Mouse (Mus musculus): ENCODE results near the gene Mgat1. TPM values are rescaled to one million over a fixed set of nuclear protein-coding genes. Genes with fewer than 3 reads are reported as not detected.

The Mgat1 gene
- polyA plus RNA-seq (2014; fragmentation: Illumina TruSeq; extraction: RNeasy Lipid Tissue Mini Kit (QIAGEN cat#74804); ENCODE audit: low read depth, low replicate concordance) = 49.3 TPM

DNA sequence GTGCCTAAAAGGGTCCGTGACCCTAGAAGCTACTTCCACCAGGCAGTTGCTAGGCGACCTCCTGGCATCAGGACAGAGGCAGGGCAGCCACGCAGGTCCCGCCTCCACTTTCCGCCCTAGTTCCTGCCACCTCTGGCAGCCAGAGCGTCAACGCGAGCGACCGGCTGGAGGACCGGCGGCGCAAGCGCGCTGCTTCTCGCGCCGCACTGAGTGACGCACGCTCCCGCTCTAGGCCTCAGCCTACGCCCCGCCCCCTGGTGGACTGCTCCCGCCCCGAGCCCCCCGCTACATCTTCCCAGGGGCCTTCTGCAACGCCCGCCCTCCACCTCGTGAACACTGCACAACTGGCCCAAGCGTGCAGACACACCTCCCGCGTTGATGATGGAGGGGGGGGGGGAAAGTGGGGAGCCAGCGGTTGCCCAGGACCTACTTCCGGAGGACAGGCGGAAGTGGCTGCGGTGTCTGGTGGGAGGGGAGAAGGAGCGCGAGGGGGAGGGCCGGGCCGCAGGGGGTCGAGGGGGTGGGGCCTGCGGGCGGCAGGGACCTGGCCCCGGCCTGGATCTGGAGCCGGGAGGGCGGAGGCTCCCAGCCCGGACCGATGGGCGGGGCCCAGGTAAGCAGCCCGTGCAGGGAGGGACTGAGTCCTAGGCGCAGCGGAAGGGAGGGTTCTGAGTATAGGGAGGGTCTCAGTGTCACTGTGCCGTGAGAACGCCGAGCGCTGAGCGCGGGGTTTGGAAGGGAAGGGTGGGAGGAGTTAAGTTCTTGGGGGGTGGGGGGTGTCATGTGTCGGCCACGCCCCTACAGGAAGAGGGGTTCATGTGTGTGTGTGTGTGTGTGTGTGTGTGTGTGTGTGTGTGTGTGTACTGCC is at the start of gene Mgat1:
TSS of gene Mgat1 (plus strand) at position 465 of the 868 bp plus-strand sequence.

DNA sequence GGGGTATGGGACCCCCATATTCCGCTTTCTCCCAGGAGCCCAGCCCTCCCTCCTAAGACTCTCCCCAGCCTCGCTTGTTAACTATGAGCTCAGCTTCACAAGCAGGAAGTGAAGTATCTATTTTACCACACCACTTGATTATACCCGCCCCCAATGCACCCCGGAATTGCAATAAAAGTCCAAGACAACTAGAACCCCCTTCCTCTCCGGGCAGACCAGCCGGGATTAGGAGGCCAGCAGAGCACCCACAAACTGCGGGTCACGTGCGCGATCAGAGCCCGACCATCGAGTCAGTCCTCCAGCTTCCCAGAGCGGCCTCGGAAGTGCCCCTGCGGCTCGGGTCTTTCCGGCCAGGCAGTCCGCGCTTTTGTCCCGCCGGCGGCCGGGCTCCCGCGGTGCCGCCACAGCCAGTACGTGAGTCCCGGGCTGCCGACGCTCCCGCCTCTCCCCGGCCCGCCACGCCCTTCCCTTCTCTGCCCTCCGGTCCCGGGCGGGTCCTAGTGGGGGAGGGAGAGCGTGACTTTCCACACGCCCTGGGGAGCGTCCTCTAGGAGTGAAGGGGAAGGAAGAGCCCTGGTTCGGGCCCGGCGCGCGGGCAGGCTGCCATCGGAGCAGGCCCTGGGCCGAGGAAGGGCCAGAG is 40.7 kb upstream of the Mgat1 start, which contains the start of gene Zfp62:
TSS of gene Zfp62 (plus strand) at position 164 of the 640 bp plus-strand sequence.

DNA sequence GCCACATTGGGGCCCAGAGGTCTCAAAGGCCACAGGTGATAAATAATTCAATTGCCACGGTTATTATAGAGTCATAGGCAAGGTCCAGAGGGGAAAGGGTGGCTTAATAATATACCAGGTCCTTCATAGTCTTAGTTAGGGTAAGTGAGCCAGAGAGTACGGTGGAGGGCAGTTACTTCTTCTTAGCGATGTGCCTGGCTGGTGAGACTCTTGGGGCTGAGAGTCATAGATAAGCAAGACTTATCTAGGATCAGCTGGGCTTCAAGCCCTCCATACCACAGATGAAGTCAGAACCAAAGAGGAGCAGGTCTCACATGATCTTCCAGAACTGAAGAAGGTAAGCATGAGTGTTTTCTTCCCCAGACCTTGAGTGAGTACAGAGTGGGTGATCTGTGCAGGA is 34.2 kb downstream of the Mgat1 start, which contains the start of gene Olfr1393:
TSS of gene Olfr1393 (plus strand) at position 83 of the 400 bp plus-strand sequence.

DNA sequence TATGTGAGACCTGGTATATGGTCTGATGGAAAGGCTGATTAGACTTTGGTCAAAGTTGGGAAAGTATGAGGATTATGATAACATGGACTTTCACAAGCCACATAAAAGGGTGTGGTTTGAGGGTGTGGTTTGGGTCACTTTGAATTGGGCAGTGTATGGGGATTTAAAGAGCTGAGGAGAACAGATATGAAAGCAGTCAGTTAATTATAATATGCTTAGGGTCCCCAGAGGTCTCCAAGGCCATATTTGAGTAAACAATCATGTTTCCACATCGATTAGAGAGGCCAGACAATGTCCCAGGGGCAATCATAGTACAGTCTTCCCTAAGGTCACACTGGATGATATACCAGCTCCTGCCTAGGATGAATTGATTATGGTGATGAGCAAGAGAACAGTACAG is 41.0 kb downstream of the Mgat1 start, which contains the start of gene Olfr1392:
TSS of gene Olfr1392 (plus strand) at position 301 of the 400 bp plus-strand sequence.

DNA sequence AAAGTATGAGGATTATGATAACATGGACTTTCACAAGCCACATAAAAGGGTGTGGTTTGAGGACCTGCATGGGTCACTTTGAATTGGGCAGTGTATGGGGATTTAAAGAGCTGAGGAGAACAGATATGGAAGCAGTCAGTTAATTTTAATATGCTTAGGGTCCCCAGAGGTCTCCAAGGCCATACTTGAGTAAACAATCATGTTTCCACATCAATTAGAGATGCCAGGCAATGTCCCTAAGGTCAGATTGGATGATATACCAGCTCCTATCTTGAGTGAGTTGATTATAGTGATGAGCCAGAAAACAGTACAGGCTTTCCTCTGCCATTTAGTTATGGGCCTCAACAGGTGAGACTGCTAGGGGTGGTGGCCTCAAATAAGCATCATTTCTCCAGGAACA is 60.5 kb downstream of the Mgat1 start, which contains the start of gene Olfr10:
TSS of gene Olfr10 (plus strand) at position 301 of the 400 bp plus-strand sequence.

Other genes with a start within 250 kb of the Mgat1 start
- gene 9930111J21Rik2, start 192.9 kb upstream of the Mgat1 start, polyA plus RNA-seq (2014; fragmentation: Illumina TruSeq; extraction: RNeasy Lipid Tissue Mini Kit (QIAGEN cat#74804); ENCODE audit: low read depth, low replicate concordance) = 6.3 TPM
- 10.2 TPM for gene Tgtp2, start 180.0 kb upstream of the Mgat1 start, polyA plus RNA-seq (2014; fragmentation: Illumina TruSeq; extraction: RNeasy Lipid Tissue Mini Kit (QIAGEN cat#74804); ENCODE audit: low read depth, low replicate concordance)
- gene Ifi47, start 167.6 kb upstream of the Mgat1 start, polyA plus RNA-seq (2014; fragmentation: Illumina TruSeq; extraction: RNeasy Lipid Tissue Mini Kit (QIAGEN cat#74804); ENCODE audit: low read depth, low replicate concordance) = 3.8 TPM
- gene Olfr1396, start 129.3 kb upstream of the Mgat1 start, polyA plus RNA-seq (2014; fragmentation: Illumina TruSeq; extraction: RNeasy Lipid Tissue Mini Kit (QIAGEN cat#74804); ENCODE audit: low read depth, low replicate concordance) = 5.0 TPM
- not detected for gene Olfr1395, start 101.9 kb upstream of the Mgat1 start, polyA plus RNA-seq (2014; fragmentation: Illumina TruSeq; extraction: RNeasy Lipid Tissue Mini Kit (QIAGEN cat#74804); ENCODE audit: low read depth, low replicate concordance)
- not detected for gene Olfr1394, start 89.8 kb upstream of the Mgat1 start, polyA plus RNA-seq (2014; fragmentation: Illumina TruSeq; extraction: RNeasy Lipid Tissue Mini Kit (QIAGEN cat#74804); ENCODE audit: low read depth, low replicate concordance)
- gene Btnl9, start 57.0 kb upstream of the Mgat1 start, polyA plus RNA-seq (2014; fragmentation: Illumina TruSeq; extraction: RNeasy Lipid Tissue Mini Kit (QIAGEN cat#74804); ENCODE audit: low read depth, low replicate concordance) = 34.1 TPM
- gene Zfp62, start 40.9 kb upstream of the Mgat1 start, polyA plus RNA-seq (2014; fragmentation: Illumina TruSeq; extraction: RNeasy Lipid Tissue Mini Kit (QIAGEN cat#74804); ENCODE audit: low read depth, low replicate concordance) = 28.4 TPM
- gene Olfr1393, start 34.1 kb downstream of the Mgat1 start, polyA plus RNA-seq (2014; fragmentation: Illumina TruSeq; extraction: RNeasy Lipid Tissue Mini Kit (QIAGEN cat#74804); ENCODE audit: low read depth, low replicate concordance) = 1.9 TPM
- gene Olfr1392, start 41.1 kb downstream of the Mgat1 start, polyA plus RNA-seq (2014; fragmentation: Illumina TruSeq; extraction: RNeasy Lipid Tissue Mini Kit (QIAGEN cat#74804); ENCODE audit: low read depth, low replicate concordance) = not detected
- gene Olfr10, start 60.5 kb downstream of the Mgat1 start, polyA plus RNA-seq (2014; fragmentation: Illumina TruSeq; extraction: RNeasy Lipid Tissue Mini Kit (QIAGEN cat#74804); ENCODE audit: low read depth, low replicate concordance) = not detected
- not detected for gene Olfr1391, start 78.6 kb downstream of the Mgat1 start, polyA plus RNA-seq (2014; fragmentation: Illumina TruSeq; extraction: RNeasy Lipid Tissue Mini Kit (QIAGEN cat#74804); ENCODE audit: low read depth, low replicate concordance)
- gene Olfr1390, start 91.0 kb downstream of the Mgat1 start, polyA plus RNA-seq (2014; fragmentation: Illumina TruSeq; extraction: RNeasy Lipid Tissue Mini Kit (QIAGEN cat#74804); ENCODE audit: low read depth, low replicate concordance) = not detected
- not detected for gene Olfr1389, start 178.9 kb downstream of the Mgat1 start, polyA plus RNA-seq (2014; fragmentation: Illumina TruSeq; extraction: RNeasy Lipid Tissue Mini Kit (QIAGEN cat#74804); ENCODE audit: low read depth, low replicate concordance)
- gene Olfr1388, start 192.4 kb downstream of the Mgat1 start, polyA plus RNA-seq (2014; fragmentation: Illumina TruSeq; extraction: RNeasy Lipid Tissue Mini Kit (QIAGEN cat#74804); ENCODE audit: low read depth, low replicate concordance) = 0.13 TPM
- not detected for gene Olfr1387, start 211.2 kb downstream of the Mgat1 start, polyA plus RNA-seq (2014; fragmentation: Illumina TruSeq; extraction: RNeasy Lipid Tissue Mini Kit (QIAGEN cat#74804); ENCODE audit: low read depth, low replicate concordance)
- not detected for gene Olfr1386, start 220.9 kb downstream of the Mgat1 start, polyA plus RNA-seq (2014; fragmentation: Illumina TruSeq; extraction: RNeasy Lipid Tissue Mini Kit (QIAGEN cat#74804); ENCODE audit: low read depth, low replicate concordance)
- gene Olfr1385, start 244.9 kb downstream of the Mgat1 start, polyA plus RNA-seq (2014; fragmentation: Illumina TruSeq; extraction: RNeasy Lipid Tissue Mini Kit (QIAGEN cat#74804); ENCODE audit: low read depth, low replicate concordance) = not detected

All from heart, adult 10 weeks (tissue).